Mouse (Mus musculus): ENCODE measurements at regions not wholly inside any gene's neighbourhood (a gene's known extent, or its start where the extent isn't known, plus 50 kb on each side); places are given as distances from the start of the nearest gene placed in this dataset.
A peak's percentile ranks its signal among the peaks of the same experiment; 100 is the strongest.
"Not testable (repeated sequence)": the region's sequence is repeated elsewhere in the genome, so short reads cannot be mapped to it uniquely, and the experiment has no call there.

DNA sequence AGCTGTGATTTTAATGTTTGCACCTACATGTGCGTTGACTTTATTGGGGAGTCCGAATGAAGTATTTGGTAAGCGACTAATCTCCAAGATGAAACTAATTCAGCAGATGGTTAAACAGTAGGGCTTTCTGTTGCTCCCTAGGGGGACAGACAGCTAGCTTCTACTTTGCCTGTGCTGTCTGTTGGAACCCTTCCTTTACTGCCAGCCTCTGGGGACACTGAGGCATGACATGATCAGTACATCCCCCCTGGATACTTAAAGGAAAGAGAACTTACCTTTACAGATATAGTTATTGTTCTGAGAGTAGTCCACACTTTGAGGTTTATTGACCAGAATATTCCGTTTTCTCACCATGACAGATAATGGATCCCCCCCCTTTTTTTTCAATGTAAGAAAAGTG lies 289.8 kb upstream of the Ift57 start:
- no peak for DNase-seq (ENCODE audit: low spot score in 2 of 2)

DNA sequence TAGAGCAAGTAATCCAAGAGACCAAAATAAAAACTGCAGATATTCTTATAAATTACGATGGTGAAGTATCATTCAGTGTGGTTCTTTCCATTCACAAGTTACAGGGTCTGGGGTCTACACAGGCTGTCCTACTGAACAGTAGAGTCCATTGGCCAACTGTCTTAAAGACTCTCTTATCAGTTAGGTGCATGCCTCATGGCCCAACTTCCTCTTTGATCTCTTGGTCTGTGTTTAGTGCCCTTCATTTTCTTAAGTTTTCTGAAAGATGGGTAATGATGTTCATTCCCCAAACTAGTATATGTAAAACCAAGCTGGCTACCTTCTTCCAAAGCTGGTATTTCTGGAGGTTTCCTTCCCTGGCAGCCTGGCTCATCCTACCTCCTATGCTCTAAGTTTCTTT lies 268.7 kb upstream of the Ift57 start:
- DNase-seq (ENCODE audit: low spot score in 2 of 2), result no peak

DNA sequence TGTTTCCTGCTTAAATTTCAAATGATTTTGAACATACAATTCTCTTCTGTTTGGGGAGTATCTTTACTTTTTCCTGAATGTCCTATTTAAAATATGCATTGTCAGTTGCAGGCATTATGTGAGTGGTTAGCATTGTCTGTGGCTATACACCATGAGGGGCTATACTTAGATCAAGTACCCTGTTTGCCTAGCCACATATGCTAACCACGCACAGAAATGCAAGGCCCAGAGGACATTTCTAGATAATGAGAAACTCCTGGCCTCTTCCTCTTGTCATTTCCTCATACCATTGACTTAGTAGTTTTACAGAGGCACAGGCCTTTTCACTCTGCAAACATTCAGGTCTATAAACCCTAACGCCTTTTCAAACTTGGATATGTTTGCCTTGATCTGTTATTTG lies 267.1 kb upstream of the Ift57 start:
- DNase-seq (ENCODE audit: low spot score in 2 of 2), result no peak

DNA sequence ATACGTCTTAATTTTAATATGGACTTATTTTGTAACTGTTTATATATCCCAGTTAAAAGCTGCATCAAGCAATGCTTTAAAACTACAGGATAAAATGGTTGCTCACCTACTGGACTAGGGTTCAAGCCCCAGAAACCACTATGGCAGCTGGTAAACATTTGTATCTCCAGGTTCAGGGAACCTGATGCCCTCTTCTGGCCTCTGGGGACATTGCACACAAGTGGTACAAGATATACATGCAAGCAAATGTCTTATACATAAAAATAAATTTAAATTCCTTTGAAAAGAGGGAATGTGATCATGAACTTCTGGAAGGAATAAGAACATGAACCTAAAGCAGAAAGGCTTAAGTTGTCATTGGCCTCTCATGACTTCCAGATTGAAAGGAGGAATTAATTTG lies 257.8 kb upstream of the Ift57 start:
- no peak for DNase-seq (ENCODE audit: low spot score in 2 of 2)

DNA sequence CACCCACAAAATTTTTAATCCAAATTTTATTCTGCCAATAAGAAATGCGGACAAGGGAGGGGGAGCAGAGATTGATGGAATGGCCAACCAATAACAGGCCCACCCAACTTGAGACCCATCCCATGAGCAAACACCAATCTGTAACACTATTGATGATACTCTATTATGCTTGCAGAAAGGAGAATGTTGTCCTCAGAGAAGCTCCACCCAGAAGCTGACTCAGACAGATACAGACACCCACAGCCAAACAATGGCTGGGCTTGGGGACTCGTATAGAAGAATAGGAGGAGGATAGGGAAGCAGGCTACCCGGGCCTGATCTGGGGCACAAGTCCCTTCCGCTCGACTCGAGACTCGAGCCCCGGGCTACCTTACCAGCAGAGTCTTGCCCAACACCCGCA lies 251.7 kb upstream of the Ift57 start:
- DNase-seq (ENCODE audit: low spot score in 2 of 2), result not testable (repeated sequence)

DNA sequence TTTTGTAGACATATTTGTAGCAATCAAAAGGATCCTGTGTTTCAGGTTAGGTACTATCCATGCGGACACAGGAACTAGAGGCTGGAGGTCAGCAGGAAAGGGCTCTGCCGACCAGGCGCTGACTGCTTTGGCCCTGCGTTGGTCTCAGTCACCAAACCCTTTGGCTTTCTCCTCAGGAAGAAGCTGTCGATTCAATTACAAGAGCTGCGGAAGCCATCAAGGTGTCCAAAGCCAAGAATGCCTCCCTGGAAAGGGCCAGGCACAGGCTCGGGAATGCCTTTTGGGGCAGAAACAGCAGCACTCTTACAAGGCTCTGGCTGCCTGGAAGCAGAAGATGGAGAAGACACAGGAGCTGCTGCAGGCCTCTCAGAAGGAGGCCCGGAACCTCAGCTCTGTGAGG lies 205.2 kb upstream of the Ift57 start:
- DNase-seq (ENCODE audit: low spot score in 2 of 2), result no peak

DNA sequence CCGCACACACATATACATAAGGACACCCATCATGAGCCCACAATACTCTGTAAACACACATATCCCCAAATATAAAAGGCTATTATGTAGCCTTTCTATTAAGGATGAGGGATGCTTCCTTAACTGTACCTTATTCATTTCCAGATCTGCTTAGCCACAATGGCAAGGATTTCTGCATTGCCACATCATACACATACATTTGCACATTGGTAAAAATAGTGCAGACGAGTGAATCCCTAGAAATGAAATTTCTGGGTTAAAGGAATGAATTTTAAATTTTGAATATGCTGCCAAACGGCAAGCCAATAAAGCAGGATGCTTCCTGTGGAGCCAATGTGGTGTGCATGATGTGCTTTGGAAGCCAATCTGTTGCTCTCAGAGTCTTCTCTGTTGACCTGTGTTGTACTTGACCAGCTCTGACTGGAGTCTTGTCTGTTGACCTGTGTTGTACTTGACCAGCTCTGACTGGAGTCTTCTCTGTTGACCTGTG lies 201.5 kb upstream of the Ift57 start:
- DNase-seq (ENCODE audit: low spot score in 2 of 2), result no peak

DNA sequence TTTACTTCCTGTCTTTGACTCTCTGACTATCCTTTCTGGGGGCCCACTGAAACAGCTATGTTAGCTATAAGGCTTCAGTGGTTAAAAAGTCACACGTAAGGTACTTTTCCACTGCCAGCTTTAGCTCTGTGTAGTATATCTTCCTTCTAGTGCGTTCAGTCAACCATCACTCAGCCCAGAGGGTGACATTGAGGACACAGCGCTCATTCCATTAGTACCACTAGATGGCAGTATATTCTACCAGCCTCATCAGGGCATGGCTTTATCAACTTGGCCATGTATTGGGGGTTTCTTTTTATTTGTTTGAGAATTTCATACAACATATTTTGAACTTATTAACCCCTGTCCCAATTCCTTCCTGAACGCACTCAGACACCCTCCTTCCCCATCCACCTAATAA lies 198.2 kb upstream of the Ift57 start:
- peak in 1 of 2 experiments; percentile 13 for DNase-seq (ENCODE audit: low spot score in 2 of 2)

DNA sequence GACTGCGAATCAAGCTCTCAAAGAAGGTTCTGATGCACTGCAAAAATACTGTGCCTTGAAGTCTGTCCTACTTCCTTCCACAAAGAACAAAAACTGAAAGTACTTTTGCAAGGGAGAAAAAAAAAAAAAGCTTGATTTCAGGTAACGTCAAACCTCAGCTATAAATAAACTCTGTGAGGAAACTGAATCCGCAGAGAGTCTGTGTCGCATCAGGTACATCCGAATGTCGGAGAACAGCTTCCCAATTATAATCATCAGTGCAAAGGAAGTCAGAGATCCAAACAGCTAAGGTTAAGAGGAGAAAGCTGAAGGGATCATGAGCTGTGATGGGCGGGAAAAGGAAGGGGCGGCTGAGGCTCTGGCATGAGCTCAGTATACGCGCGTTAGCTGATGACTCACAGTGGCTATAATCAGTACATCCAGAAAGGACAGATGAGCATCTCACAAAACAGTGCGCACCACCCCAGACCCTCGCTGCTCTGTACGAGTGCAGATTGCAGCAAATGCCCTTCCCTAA lies 195.1 kb upstream of the Ift57 start:
- DNase-seq (ENCODE audit: low spot score in 2 of 2), result no peak

DNA sequence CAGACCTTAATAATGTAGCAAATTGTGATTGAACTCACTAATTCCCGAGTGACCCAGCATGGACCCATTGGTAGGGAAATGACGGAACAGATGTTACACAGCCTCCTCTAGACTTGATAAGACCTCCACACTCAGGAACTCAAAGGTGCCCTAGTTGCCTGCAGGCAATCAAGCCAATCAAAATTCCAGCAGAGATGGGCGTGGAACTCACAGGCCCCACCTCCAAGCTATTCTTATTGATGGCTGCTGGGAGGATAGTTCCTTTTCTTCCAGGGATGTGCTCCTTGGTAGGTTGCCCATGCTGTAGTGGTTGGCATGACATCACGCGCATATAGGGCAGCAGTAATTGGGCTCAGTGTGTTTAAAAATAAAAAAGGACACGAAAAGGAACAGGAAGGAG lies 194.4 kb upstream of the Ift57 start:
- DNase-seq (ENCODE audit: low spot score in 2 of 2), result no peak

DNA sequence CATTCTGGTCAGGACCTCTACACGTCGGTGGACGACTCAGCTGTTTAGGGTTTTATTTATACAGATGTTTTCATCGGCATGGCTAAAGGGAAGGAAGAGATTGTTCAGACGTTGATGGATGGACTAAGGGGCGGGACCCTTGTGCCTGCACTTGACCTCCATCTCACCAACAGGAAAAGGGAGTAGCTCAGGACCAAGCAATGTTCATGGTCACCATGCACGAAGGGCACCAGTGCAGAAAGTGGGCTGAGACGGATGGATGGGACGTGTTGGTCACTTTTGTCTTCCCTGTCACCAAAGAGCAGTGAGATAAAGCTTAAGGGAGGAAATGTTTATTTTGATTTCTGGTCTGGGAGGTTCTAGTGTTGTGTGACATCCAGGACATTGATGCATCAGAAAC lies 193.8 kb upstream of the Ift57 start:
- no peak for DNase-seq (ENCODE audit: low spot score in 2 of 2)

DNA sequence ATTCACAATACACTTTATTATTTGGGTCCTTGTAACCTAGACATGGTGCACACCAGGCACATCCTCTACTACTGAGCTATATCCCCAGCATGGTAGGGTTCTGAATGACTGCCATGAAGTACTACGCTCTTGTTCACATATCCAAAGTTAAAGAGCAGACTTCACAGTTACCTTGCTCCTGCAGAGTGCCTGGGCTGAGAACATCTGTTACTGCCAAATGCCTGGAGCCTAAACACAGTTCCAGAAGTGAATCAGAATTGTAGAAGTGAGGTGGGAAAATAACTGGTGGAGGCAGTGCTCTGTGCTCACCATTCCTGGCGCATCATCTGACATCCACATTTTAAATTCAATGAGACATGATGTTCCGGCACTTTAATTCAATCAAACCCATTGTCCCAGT lies 180.2 kb upstream of the Ift57 start:
- no peak for DNase-seq (ENCODE audit: low spot score in 2 of 2)

DNA sequence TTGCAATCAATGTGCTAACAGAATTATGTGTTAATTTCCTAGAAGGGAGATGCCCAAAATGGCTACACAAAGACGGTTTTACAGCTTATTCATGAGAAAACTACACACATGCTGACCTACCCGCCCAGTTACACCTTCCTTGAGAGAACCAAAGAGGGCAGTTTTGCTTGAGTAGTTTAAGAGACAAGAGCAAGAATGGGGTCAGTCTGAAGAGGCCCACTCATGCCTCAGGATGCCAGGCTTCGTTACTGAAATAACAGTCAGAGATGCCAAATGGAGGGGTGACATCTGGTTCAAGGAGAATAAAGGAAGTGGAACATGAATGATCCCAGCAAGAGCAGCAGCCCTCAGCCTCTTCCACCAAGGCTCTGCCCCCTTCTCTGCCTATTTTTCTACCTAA lies 178.6 kb upstream of the Ift57 start:
- DNase-seq (ENCODE audit: low spot score in 2 of 2), result no peak

DNA sequence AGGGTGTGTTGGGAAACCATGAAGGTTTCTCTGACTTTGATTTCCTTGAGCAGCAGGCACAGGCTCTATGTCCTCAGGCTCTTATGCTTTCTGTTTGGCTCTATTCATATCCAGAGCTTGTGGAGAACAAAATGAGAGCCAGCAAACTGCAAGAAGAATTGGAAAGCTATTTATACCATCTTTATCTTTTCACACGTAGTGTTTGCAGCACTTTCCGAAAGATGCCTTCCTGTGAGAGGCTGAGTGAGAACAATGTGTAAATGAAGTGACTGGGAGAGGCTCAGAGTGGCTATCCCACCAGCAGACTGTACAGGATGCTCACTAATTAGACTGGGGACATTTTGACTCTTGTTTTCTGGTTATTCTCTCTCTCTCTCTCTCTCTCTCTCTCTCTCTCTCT lies 177.3 kb upstream of the Ift57 start:
- DNase-seq (ENCODE audit: low spot score in 2 of 2), result no peak

DNA sequence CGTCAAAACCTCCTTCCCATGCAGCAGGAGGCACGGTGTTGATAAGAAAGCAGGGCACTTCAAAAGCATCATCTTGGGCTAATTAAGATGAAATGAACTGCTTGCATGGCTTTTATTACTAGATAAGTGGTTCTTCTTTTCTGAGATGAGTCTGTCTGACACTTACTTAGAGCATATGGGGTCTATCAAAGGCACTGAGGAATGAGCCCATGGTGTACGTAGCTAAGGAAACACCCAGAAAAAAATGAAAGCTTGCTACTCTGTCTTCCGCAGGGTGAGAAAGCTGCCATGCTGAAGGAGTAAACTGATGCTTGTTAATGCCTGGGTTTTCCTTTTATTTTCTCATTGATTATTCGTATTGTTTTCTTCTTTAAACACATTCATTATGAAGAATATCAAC lies 176.5 kb upstream of the Ift57 start:
- DNase-seq (ENCODE audit: low spot score in 2 of 2), result no peak

DNA sequence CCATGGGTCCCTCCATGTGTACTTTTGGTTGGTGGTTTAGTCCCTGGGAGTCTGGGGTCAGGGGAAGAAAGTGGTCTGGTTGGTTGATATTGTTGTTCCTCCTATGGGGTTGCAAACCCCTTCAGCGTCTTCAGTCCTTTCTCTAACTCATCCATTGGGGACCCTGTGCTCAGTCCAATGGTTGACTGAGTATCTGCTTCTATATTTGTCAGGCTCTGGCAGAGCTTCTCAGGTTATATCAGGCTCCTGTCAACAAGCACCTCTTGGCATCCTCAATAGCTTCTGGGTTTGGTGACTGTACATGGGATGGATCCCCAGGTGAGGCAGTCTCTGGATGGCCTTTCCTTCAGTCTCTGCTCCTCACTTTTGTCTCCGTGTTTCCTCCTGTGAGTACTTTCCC lies 170.4 kb upstream of the Ift57 start:
- not testable (repeated sequence) for DNase-seq (ENCODE audit: low spot score in 2 of 2)

DNA sequence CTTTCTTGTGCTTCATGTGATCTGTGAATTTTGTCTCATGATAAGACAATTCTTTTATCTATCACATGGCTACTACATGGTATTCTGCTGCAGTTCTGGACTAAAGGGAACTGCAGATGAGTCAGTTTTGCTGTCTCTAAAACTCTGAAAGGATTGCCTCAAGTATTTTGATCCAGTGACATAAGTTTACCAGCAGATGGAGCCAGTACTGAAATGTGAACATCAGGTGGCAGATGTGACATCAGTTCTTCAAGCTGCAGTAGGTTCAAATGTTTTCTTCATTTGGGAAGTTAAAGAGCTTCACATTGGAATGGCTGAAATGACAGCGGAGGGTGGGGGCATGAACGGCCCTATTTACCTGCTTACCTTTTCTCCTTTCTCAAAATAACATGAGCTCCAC lies 170.0 kb upstream of the Ift57 start:
- no peak for DNase-seq (ENCODE audit: low spot score in 2 of 2)

DNA sequence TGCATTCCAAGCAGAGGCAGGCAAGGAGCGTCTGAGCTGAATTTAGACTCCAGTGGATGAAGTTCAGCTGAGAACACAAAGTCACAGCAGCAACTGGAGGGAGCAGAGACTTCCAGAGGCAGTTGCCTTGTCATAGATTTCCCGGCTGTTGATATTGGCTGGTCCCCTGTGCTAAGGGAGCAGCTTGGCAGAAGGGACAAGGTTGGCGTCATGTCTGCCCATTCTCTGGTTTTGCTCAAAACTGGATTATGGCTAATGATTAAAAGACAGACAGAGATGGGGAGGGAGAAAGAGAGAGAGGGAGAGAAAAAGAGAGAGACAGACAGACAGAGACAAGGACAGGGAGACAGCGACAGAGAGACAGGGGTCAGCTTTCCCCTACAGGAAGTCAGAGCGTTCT lies 169.0 kb upstream of the Ift57 start:
- no peak for DNase-seq (ENCODE audit: low spot score in 2 of 2)

DNA sequence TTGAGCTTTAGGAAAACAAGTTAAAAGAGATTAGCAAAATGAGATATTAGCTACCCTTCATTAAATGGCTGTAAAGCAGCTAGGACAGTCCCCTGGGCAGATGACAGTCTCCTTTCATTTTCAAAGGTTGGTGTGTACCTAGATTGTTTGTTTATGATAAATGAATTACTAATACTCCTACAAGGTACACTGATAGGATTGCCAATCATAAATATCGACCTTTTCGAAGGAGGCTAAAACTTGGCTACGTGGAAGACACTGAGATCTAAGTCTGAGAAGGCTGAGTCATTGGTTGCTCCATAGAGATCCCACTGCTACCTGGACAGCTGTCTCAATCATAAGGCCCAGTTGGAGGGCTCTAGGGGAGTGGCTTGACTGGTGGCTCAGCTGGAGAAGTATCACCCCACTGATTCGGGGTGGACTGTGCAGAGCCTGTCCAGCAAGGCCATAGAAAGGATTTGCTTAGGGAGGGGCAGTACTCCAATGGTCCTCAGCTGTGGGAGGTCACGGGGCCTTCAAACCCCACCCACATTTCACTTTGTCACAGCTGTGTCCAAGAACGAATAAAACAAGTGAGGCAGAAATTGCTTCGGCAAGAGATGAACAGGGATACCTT lies 166.9 kb upstream of the Ift57 start:
- DNase-seq (ENCODE audit: low spot score in 2 of 2), result no peak

DNA sequence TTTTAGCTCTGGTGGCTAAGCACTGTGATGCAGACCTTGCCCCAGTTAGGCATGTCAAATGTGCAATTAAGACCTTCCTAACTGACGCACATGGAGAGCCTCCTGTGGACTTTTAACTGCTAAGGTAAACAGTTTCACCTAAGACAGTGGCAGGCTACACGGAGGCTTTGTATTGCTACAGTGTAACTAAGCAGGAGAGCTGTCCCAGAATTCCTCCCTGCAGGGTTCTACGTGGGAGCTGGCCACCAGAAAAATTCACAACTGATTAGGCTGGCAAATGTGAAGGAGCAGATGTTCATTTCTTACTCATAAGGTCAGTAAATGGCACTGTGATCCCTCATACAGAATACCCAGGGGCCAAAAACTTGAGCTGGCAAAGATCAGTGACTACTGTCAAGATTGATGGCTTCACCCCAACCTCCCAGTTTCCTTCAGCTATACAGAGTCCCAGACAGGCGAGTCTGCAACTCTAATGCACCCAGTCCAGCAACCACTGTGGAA lies 165.5 kb upstream of the Ift57 start:
- DNase-seq (ENCODE audit: low spot score in 2 of 2), result no peak

DNA sequence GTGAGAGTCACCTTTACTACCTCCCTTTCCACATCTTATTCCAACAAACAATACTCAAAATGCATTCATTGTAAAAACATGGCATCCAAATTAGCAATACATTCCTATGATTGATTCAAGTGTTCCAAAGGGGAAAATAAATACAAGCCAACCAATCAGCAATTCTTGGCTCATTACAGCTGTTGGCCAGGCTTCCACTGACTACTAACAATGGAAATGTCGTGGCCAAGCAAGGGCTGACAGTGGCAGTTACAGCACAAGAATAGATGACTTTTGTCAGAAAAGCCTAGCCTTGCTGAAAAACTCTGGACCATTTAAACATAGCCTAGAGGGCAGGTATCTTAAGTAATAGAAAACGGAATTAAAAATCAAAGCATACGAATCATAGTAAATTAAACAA lies 148.8 kb upstream of the Ift57 start:
- DNase-seq (ENCODE audit: low spot score in 2 of 2), result no peak

DNA sequence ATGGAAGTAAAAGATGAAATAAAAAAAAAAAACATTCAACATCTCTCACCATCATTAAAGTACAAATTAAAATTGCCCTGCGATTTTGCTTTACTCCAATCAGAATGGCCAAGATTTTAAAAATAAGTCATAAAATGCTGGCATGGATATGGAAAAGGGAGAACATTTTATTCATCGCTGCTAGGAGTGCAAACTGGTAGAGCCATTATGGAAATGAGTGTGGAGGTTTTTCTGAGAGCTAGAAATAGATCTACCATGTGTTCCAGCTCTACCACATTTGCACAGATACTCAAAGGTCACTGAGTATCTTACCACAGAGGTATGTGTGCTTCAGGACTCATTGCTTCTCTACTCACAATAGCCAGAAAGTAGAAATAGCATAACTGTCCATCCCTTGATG lies 129.0 kb upstream of the Ift57 start:
- no peak for DNase-seq (ENCODE audit: low spot score in 2 of 2)

DNA sequence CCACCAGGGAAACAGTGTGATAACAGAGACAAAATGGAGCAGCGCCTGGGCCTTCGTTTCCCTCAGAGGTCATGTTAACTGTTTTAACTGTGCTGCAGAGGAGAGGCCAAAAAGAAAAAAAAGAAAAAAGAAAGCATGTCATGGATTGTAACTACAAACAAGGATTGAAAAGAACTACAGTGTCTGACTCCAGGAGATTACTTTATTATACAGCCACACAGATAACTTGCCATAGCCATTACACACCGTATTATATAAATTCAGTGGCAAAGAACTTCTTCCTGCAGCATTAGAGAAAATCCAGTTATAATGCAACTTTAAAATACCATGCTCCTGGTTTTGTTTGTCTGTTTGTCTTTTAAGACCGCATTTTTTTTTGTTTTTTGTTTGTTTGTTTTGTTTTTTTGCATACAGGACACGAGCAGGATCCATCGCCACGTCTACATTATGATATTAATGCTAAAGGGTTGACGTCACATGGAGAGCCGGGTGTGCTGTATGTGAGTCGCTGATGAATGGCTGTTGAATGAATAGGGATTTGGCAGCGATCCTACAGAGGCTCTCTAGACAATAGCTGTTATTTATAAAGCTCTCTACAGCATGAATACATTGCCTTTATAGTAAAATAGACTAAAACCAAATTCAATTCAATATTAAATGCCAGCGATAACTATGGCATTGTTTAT lies 126.4 kb upstream of the Ift57 start:
- no peak for DNase-seq (ENCODE audit: low spot score in 2 of 2)

DNA sequence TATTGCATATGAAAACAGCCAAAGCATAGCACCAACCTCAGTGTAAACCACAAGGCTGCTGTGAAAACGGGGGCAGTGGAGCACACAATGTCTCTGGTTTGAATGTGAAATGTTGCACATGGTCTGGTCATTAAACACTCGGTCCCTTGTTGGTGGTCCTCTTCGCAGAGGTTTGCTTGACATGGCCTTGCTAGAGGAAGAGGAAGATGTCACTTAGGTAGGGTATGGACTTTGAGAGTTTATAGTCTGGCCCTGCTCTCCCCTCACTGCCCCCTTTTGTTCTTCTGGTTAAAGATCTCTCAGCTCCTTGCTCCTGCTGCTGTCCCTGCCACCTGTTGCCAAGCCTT lies 125.9 kb upstream of the Ift57 start:
- DNase-seq (ENCODE audit: low spot score in 2 of 2), result no peak

Data from spleen, postnatal 4 days (tissue).